ENCODE assay signal across 9 mouse cellular contexts in the genomic region with DNA sequence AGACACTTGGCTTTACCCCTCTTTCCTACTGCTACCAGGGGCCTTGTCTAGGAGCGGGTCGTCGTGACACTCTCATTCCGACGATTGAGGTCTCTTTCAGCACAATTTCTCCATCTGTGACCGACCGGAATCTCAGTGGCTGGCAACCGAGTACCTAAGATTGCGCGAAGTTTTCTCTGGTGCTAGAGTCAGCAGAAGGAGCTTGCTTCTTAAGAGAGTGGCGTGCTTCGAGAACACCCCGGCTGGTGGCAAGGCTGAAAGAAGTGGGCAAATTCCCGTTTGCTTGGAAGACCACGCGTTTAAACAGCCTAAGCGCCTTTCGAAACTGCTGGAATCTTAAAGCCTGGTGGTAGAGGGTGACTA. TPM values are rescaled to one million over a fixed set of nuclear protein-coding genes. Genes with fewer than 3 reads are reported as not detected.
DNase-seq lines count a peak whose midpoint lies in the region; ATAC-seq and TF ChIP-seq lines count a peak whose summit lies in the region.
"Had no signal": no experiment of that assay in that cellular context is flagged by ENCODE, and none has a peak within 500 bp of the region (broad histone marks: within the 10 kb centered on the region; RNA-seq: fewer than 3 reads in every experiment).

No protein-coding gene starts in this region.

- peaks cover 11% of the 10 kb centered on the region for H3K4me1 ChIP-seq in kidney, embryonic 14.5 days (ENCODE audit: control insufficient read depth, insufficient read depth, low read length)
- peaks cover 6% of the 10 kb centered on the region for H3K4me1 ChIP-seq in bone marrow, adult 2 months (ENCODE audit: control insufficient read depth, insufficient read depth, low read length)
- peaks cover 58% of the 10 kb centered on the region for H3K4me1 ChIP-seq in hindbrain, embryonic 13.5 days (replicated peaks)
- peaks cover 48% of the 10 kb centered on the region for H3K4me1 ChIP-seq in midbrain, embryonic 13.5 days (replicated peaks)

- H3K9ac ChIP-seq in kidney, embryonic 14.5 days (ENCODE audit: low read depth, low read length), result peak overlapping the region; percentile 93
- H3K9ac ChIP-seq in hindbrain, embryonic 13.5 days, result peak overlapping the region; percentile 98
- peak overlapping the region; percentile 97 for H3K9ac ChIP-seq in midbrain, embryonic 13.5 days (replicated peaks)

- no peak for TF ChIP-seq CTCF in bone marrow, adult 2 months (IDR thresholded peaks at IDR 0.05; ENCODE audit: control insufficient read depth, insufficient read depth, low read length)

- H3K4me3 ChIP-seq in kidney, embryonic 14.5 days (ENCODE audit: low read length), result peak overlapping the region; percentile 68
- H3K4me3 ChIP-seq in bone marrow, adult 2 months (replicated peaks; ENCODE audit: control insufficient read depth, low read depth, low read length), result peak overlapping the region; percentile 96
- peak overlapping the region; percentile 94 for H3K4me3 ChIP-seq in hindbrain, embryonic 13.5 days
- H3K4me3 ChIP-seq in midbrain, embryonic 13.5 days (replicated peaks), result peak overlapping the region; percentile 99

- no peak; the same call in 1 of the 2 replicates for ATAC-seq in kidney, embryonic 14.5 days (ENCODE audit: low FRiP score, low TSS enrichment)
- no peak for ATAC-seq in hindbrain, embryonic 13.5 days (ENCODE audit: low FRiP score)
- ATAC-seq in midbrain, embryonic 13.5 days, result no peak
- no peak for ATAC-seq in activated CD4-positive, CD25-positive, alpha-beta regulatory T cell, adult 4 months

- H3K27me3 ChIP-seq in kidney, embryonic 14.5 days (ENCODE audit: control insufficient read depth, insufficient read depth, low read length), result no peaks in the 10 kb centered on the region
- no peaks in the 10 kb centered on the region for H3K27me3 ChIP-seq in hindbrain, embryonic 13.5 days
- no peaks in the 10 kb centered on the region for H3K27me3 ChIP-seq in midbrain, embryonic 13.5 days

- no peak for DNase-seq in kidney, postnatal 36 days
- DNase-seq in adrenal gland, adult 2 months, result no peak
- no peak for DNase-seq in cerebellum, adult 9-10 months

- 6% methylated on average over 18 of the region's 18 CpGs for WGBS in kidney, embryonic 14.5 days
- WGBS in bone marrow, adult 2 months, result 4% methylated on average over 18 of the region's 18 CpGs
- 9% methylated on average over 18 of the region's 18 CpGs for WGBS in hindbrain, embryonic 13.5 days
- WGBS in midbrain, embryonic 13.5 days, result 12% methylated on average over 18 of the region's 18 CpGs

- H3K36me3 ChIP-seq in kidney, embryonic 14.5 days (ENCODE audit: control insufficient read depth, insufficient read depth, low read length), result peaks cover 26% of the 10 kb centered on the region
- peaks cover 34% of the 10 kb centered on the region for H3K36me3 ChIP-seq in hindbrain, embryonic 13.5 days
- H3K36me3 ChIP-seq in midbrain, embryonic 13.5 days, result peaks cover 28% of the 10 kb centered on the region

- peak overlapping the region; percentile 75 for H3K4me2 ChIP-seq in kidney, embryonic 14.5 days (replicated peaks; ENCODE audit: low read depth, low read length)
- H3K4me2 ChIP-seq in hindbrain, embryonic 13.5 days, result peak overlapping the region; percentile 93
- peak overlapping the region; percentile 97 for H3K4me2 ChIP-seq in midbrain, embryonic 13.5 days (replicated peaks)

- no peak overlapping the region for H3K27ac ChIP-seq in kidney, embryonic 14.5 days (ENCODE audit: low read depth, low read length)
- H3K27ac ChIP-seq in bone marrow, adult 2 months (ENCODE audit: control insufficient read depth, insufficient read depth, low read depth, low read length, poor library complexity), result peak overlapping the region; percentile 36
- peak overlapping the region; percentile 8; the same call in 1 of the 2 replicates for H3K27ac ChIP-seq in hindbrain, embryonic 13.5 days
- no peak overlapping the region for H3K27ac ChIP-seq in midbrain, embryonic 13.5 days

- no peaks in the 10 kb centered on the region for H3K9me3 ChIP-seq in kidney, embryonic 14.5 days (ENCODE audit: control insufficient read depth, low read length)
- no peaks in the 10 kb centered on the region for H3K9me3 ChIP-seq in hindbrain, embryonic 13.5 days
- no peaks in the 10 kb centered on the region for H3K9me3 ChIP-seq in midbrain, embryonic 13.5 days

- no peak for TF ChIP-seq POLR2A in bone marrow, adult 2 months (IDR thresholded peaks at IDR 0.05; ENCODE audit: borderline replicate concordance, control insufficient read depth, low read depth, low read length)

RNA-seq across cellular contexts. Expression of a gene that starts 0.3 kb away (rescaled TPM):
- polyA plus RNA-seq in kidney, embryonic 14.5 days (2014; fragmentation: Nextera tagmentation; extraction: Ambion mirVana), result 265 and 337 TPM in 2 replicates
- polyA plus RNA-seq in bone marrow, adult 2 months (2011; ENCODE audit: insufficient read depth, insufficient read length, low replicate concordance, missing spikeins), result 18.9 and 23.6 TPM in 2 replicates
- 329 and 335 TPM in 2 replicates for polyA plus RNA-seq in hindbrain, embryonic 13.5 days (2015; fragmentation: Nextera tagmentation; extraction: Ambion mirVana)
- 367 and 391 TPM in 2 replicates for polyA plus RNA-seq in midbrain, embryonic 13.5 days (2015; fragmentation: Nextera tagmentation; extraction: Ambion mirVana)
- 10 to 100 TPM; 37.2 to 39.4 TPM for total RNA-seq in adrenal gland, adult 2 months (2021)
- 6.6 and 7.9 TPM in 2 replicates for polyA plus RNA-seq in adrenal gland, adult 2 months (2012; rRNA removed)
- 100 to 1,000 TPM; 110 to 140 TPM for polyA plus RNA-seq in activated CD4-positive, CD25-positive, alpha-beta regulatory T cell, adult 4 months (2017; shearing (Covaris generic))

RNA-seq across cellular contexts. Expression of a gene that starts 0.8 kb away (rescaled TPM):
- polyA plus RNA-seq in kidney, embryonic 14.5 days (2014; fragmentation: Nextera tagmentation; extraction: Ambion mirVana), result 12.1 and 31.1 TPM in 2 replicates
- polyA plus RNA-seq in bone marrow, adult 2 months (2011; ENCODE audit: insufficient read depth, insufficient read length, low replicate concordance, missing spikeins), result 4.7 and 6.9 TPM in 2 replicates
- 23.6 TPM in 2 replicates for polyA plus RNA-seq in hindbrain, embryonic 13.5 days (2015; fragmentation: Nextera tagmentation; extraction: Ambion mirVana)
- polyA plus RNA-seq in midbrain, embryonic 13.5 days (2015; fragmentation: Nextera tagmentation; extraction: Ambion mirVana), result 26.1 and 27.5 TPM in 2 replicates
- 10 to 100 TPM; 43.0 to 53.0 TPM for total RNA-seq in adrenal gland, adult 2 months (2021)
- 44.8 and 75.6 TPM in 2 replicates for polyA plus RNA-seq in adrenal gland, adult 2 months (2012; rRNA removed)
- 10 to 100 TPM; 21.0 to 24.3 TPM for polyA plus RNA-seq in activated CD4-positive, CD25-positive, alpha-beta regulatory T cell, adult 4 months (2017; shearing (Covaris generic))

RNA-seq across cellular contexts. Expression of a gene that starts 47.9 kb away (rescaled TPM):
- polyA plus RNA-seq in kidney, embryonic 14.5 days (2014; fragmentation: Nextera tagmentation; extraction: Ambion mirVana), result 0.84 and 0.94 TPM in 2 replicates
- polyA plus RNA-seq in bone marrow, adult 2 months (2011; ENCODE audit: insufficient read depth, insufficient read length, low replicate concordance, missing spikeins), result not detected in 2 replicates
- 3.1 and 3.2 TPM in 2 replicates for polyA plus RNA-seq in hindbrain, embryonic 13.5 days (2015; fragmentation: Nextera tagmentation; extraction: Ambion mirVana)
- polyA plus RNA-seq in midbrain, embryonic 13.5 days (2015; fragmentation: Nextera tagmentation; extraction: Ambion mirVana), result 3.6 and 4.0 TPM in 2 replicates
- not detected for total RNA-seq in adrenal gland, adult 2 months (2021)
- 0.10 TPM in 1 of 2 replicates, not detected in the other for polyA plus RNA-seq in adrenal gland, adult 2 months (2012; rRNA removed)
- polyA plus RNA-seq in activated CD4-positive, CD25-positive, alpha-beta regulatory T cell, adult 4 months (2017; shearing (Covaris generic)), result 1 to 10 TPM in 1 of 2 experiments, under 1 TPM in 1; 0.36 to 1.3 TPM
- total RNA-seq: adrenal gland, adult 18-20 months had no signal

Comparison
In these comparisons a context has a peak if more than half of its experiments do, and no peak if none do; other contexts are left out.
1. H3K27ac ChIP-seq: peak in bone marrow, adult 2 months (single experiment) and hindbrain, embryonic 13.5 days (single experiment); none in kidney, embryonic 14.5 days (single experiment) and midbrain, embryonic 13.5 days (single experiment).
2. Peak in every context shown above with its lines, with median percentiles within 50 percentile points of each other: H3K4me2 ChIP-seq, H3K4me3 ChIP-seq and H3K9ac ChIP-seq.